Mouse (Mus musculus) ES-E14 (cell line): Measurements from ENCODE around the gene Kcnn1. TPM values are rescaled to one million over a fixed set of nuclear protein-coding genes. Genes with fewer than 3 reads are reported as not detected.

Experiments used
- DNase-seq: peaks from one replicate; pipeline ENCODE4 v3.0.0-alpha.2; 2013; ENCODE audit warnings: low read depth, low spot score
- H3K27ac ChIP-seq: 2 replicates; pipeline ENCODE4 v1.5.1; 2012; ENCODE audit warnings: low read depth, mild to moderate bottlenecking, low read length, moderate library complexity, mixed read lengths; ENCODE audit not compliant: poor library complexity, insufficient read depth, severe bottlenecking
- H3K36me3 ChIP-seq: 2 replicates; pipeline ENCODE4 v1.6.1; 2012; ENCODE audit warnings: mild to moderate bottlenecking, low read length, moderate library complexity, mixed read lengths; ENCODE audit not compliant: control insufficient read depth, poor library complexity, insufficient read depth, severe bottlenecking
- H3K4me1 ChIP-seq, 2 experiments: fragments of 150-350 bp in 1 of 2; sonication (generic) in 1 of 2; 2 replicates each; pipeline ENCODE4 v1.6.1; 2012; ENCODE audit warnings: low read length in 2 of 2, mild to moderate bottlenecking in 1 of 2, mixed read lengths in 1 of 2; ENCODE audit not compliant: control insufficient read depth in 2 of 2, insufficient read depth in 2 of 2, poor library complexity in 1 of 2
- H3K4me3 ChIP-seq, 2 experiments: fragments of 150-350 bp in 1 of 2; sonication (generic) in 1 of 2; 2 replicates each; pipeline ENCODE4 v1.5.1; 2012; ENCODE audit warnings: low read length in 2 of 2, low read depth in 1 of 2, mild to moderate bottlenecking in 1 of 2, mixed read lengths in 1 of 2; ENCODE audit not compliant: insufficient read depth in 1 of 2, poor library complexity in 1 of 2, severe bottlenecking in 1 of 2
- H3K9ac ChIP-seq: 2 replicates; pipeline ENCODE4 v1.6.1; 2012; ENCODE audit warnings: low read depth, mild to moderate bottlenecking, low read length, mixed read lengths; ENCODE audit not compliant: poor library complexity, insufficient read depth, severe bottlenecking
- H3K9me3 ChIP-seq: fragments of 150-350 bp; sonication (generic); 2 replicates; pipeline ENCODE4 v1.6.1; 2012; ENCODE audit warnings: low read depth, mild to moderate bottlenecking, low read length; ENCODE audit not compliant: control insufficient read depth, insufficient read depth
- CHD2 ChIP-seq: IDR thresholded peaks from 2 replicates; pipeline ENCODE4 v1.6.1; 2014; ENCODE audit warnings: mild to moderate bottlenecking, low read depth, low read length, inconsistent platforms
- HCFC1 ChIP-seq: IDR thresholded peaks from 2 replicates; pipeline ENCODE4 v1.6.1; 2012; ENCODE audit warnings: low read length, inconsistent platforms, borderline replicate concordance; ENCODE audit not compliant: insufficient read depth
- MAFK ChIP-seq: IDR thresholded peaks from 2 replicates; pipeline ENCODE4 v1.6.1; 2014; ENCODE audit warnings: mild to moderate bottlenecking, low read depth, low read length, inconsistent platforms; ENCODE audit not compliant: insufficient read depth
- ZC3H11A ChIP-seq: IDR thresholded peaks from 2 replicates; pipeline ENCODE4 v1.6.1; 2012; ENCODE audit warnings: low read depth, mild to moderate bottlenecking, inconsistent platforms, low read length, borderline replicate concordance
- ZNF384 ChIP-seq: IDR thresholded peaks from 2 replicates; pipeline ENCODE4 v1.6.1; 2012; ENCODE audit warnings: low read depth, low read length, inconsistent platforms
- in situ Hi-C, 2 experiments: fragments of 600-800 bp; cut with MboI; formaldehyde crosslinking; loops; one replicate each; pipeline ENCODE4 v1.15.1; 2025; ENCODE audit warnings: low sequenced_read_pairs in 2 of 2, inconsistent platforms in 1 of 2; ENCODE audit not compliant: unreplicated experiment in 2 of 2
- total RNA-seq: library from RNA; depleted of rRNA; stranded (reverse); fragments of 300-350 nt; gene quantifications from 2 replicates; pipeline ENCODE4 v1.2.3, GENCODE M21; 2012

Gene Kcnn1
- total RNA-seq, 1 experiment, result 3.7 TPM

DNA sequence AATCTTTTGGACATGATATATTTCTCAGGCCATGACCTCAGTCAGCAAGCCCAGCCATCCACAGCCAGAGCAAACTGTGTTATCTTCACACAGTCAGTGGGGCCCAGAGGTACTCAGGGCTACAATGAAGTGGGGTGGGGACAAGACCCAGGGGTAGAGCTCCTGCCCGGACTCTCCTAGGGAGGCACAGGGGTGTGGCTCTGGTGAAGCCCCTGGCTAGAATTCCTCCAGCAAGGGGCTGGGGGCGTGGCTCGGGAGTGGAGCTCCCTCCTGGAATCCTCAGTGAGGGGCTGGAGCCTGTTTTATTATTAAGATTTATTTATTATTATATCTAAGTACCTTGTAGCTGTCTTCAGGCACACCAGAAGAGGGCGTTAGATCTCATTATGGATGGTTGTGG, 13.3 kb upstream of the Kcnn1 start:
- Histone ChIP-seq H3K9me3 (no peaks in the 10 kb centered on the region), H3K9ac (no peak overlapping the region), H3K4me1 (peaks cover 2 to 28% of the 10 kb centered on the region in 2 experiments), H3K4me3 (no peak overlapping the region), H3K27ac (no peak overlapping the region), H3K36me3 (no peaks in the 10 kb centered on the region)
- no peak for TF ChIP-seq HCFC1
- no peak for TF ChIP-seq CHD2
- no peak for TF ChIP-seq ZC3H11A
- TF ChIP-seq MAFK, result no peak
- TF ChIP-seq ZNF384, result no peak
- in situ Hi-C loops, result no loop called here
- DNase-seq, result no peak

DNA sequence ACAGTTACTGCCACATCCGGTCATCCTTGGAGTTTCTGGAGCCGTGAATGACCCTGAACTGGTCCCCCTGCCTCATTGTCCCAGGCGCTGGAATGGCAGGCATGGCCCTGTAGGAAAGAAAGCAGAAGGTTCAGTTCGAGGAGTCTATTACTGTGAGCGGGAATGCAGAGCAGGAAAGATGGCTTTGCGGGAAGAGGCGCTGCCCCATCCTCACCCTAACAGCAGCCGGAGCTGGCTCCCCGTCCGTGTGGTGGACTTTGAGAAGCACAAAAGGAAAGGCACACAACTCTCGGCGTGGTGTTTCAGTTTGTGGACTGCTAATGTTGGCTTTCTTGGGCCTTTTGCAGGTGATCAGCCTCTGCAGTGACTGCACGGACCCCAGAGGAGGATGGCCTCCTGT, 11.4 kb upstream of the Kcnn1 start:
- no peak for DNase-seq
- Histone ChIP-seq H3K9me3 (no peaks in the 10 kb centered on the region), H3K27ac (no peak overlapping the region), H3K4me3 (peak overlapping the region in 1 of 2 experiments; percentile 26; a peak in 1 of 4 replicates), H3K9ac (peak overlapping the region; percentile 40), H3K4me1 (peaks cover 2 to 24% of the 10 kb centered on the region in 2 experiments; a peak in 3 of 4 replicates), H3K36me3 (no peaks in the 10 kb centered on the region)
- TF ChIP-seq HCFC1 (no peak), ZC3H11A (no peak), CHD2 (no peak), ZNF384 (no peak), MAFK (no peak)
- in situ Hi-C loops, result no loop called here

DNA sequence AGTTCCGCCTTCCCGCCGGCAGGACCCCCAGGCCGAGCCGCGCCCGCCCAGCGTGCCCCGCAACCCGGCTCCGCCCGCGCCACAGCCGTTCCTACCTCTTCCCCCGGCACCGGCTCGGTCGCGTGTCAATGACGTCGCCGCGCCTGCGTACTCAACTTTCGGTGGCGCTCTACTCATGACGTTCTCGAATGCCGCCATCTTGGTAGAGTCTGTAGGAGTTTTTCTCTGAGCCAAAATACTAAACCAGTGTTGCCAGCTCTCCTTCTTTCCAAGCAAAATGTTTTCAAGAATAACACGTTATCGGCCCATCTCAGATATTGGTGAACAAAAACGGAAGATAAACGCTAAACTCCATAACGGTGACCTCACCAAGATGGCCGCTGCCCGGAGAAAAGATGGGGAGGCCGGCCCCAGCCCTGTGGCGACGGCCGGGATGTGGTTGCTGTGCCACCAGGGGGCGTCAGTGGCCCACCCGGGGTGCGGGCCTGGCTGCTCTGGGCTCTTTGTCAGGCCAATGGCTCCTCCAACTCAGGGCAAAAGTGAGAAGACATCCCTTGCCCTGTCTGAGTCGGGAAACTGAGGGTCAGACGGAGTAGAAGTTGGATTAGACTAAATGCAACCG, 10.4 kb upstream of the Kcnn1 start, which contains the start of gene Ccdc124:
TSS of gene Ccdc124 (minus strand) at position 572 of the 622 bp plus-strand sequence.
- Histone ChIP-seq H3K9me3 (no peaks in the 10 kb centered on the region), H3K27ac (peak within 1 kb of the TSS; percentile 68), H3K4me3 (peak within 1 kb of the TSS; percentile 80 to 85), H3K9ac (peak within 1 kb of the TSS; percentile 83), H3K36me3 (no peaks in the 10 kb centered on the region), H3K4me1 (peaks cover 2 to 25% of the 10 kb centered on the region in 2 experiments; a peak in 3 of 4 replicates)
- DNase-seq, result peak; percentile 89
- TF ChIP-seq CHD2, result peak; percentile 34; the same call in 1 of the 2 replicates
- no peak for TF ChIP-seq MAFK
- no peak for TF ChIP-seq ZC3H11A
- peak; percentile 94 for TF ChIP-seq HCFC1
- no peak for TF ChIP-seq ZNF384
- in situ Hi-C loops, result no loop called here

DNA sequence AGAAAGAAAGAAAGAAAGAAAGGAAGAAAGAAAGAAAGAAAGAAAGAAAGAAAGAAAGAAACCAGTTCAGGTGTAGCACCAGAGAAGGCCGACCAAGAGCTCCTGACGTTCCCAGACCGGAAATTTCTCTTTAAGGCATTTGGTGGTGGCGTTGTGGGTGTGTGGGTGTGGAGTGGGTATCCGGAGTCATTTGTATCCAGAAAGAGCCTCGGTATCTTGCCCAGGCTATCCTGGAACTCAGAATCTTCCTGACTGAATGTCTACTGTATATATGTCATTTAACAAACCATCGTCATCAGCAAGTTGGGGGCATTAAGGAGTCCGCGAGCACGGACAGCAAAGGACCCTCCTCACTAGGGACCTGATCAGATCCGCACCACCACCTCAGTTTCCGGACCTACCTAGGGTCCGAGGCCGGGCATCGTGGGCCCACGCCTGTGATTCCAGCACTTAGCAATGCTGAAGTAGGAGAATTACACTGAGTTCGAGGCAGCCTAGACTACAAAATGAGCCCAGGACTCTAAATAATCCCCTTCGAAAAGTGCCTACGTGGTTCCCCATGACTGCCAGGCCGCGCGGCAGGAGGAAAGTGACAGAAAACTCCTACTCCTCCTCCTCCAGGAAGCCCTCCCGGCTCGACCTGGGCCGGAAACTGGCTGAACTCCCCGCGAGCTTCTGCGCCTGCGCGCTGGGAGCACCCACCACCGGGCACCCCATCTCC, 9.7 kb upstream of the Kcnn1 start:
- TF ChIP-seq HCFC1, result no peak
- TF ChIP-seq CHD2, result no peak
- no peak for TF ChIP-seq ZNF384
- TF ChIP-seq MAFK, result no peak
- TF ChIP-seq ZC3H11A, result no peak
- H3K4me1 ChIP-seq, result peaks cover 2 to 26% of the 10 kb centered on the region in 2 experiments; a peak in 3 of 4 replicates
- no peak for DNase-seq
- peak overlapping the region; percentile 80 to 85 for H3K4me3 ChIP-seq
- no peaks in the 10 kb centered on the region for H3K9me3 ChIP-seq
- H3K27ac ChIP-seq, result peak overlapping the region; percentile 68
- H3K36me3 ChIP-seq, result peaks cover 4% of the 10 kb centered on the region; the same call in 1 of the 2 replicates
- peak overlapping the region; percentile 83 for H3K9ac ChIP-seq
- in situ Hi-C loops, result no loop called here
